Mouse (Mus musculus) limb, embryonic 14.5 days (tissue): ENCODE data around the gene Tmcc3. TPM values are rescaled to one million over a fixed set of nuclear protein-coding genes. Genes with fewer than 3 reads are reported as not detected.

ENCODE experiments used
- ATAC-seq: fragments of 200-750 bp; cut with Nextera tagmentation; 2 replicates; pipeline ENCODE4 v1.8.0; 2017; ENCODE audit warnings: low read depth, moderate number of reproducible peaks, moderate TSS enrichment; ENCODE audit not compliant: low FRiP score
- DNase-seq: peaks from one replicate; pipeline ENCODE4 v3.0.0-alpha.2; 2015; ENCODE audit warnings: low spot score
- H3K27ac ChIP-seq: fragments of 300-500 bp; sonication (generic); replicated peaks from 2 replicates; pipeline ENCODE4 v1.5.1; 2014; ENCODE audit warnings: low read depth, mild to moderate bottlenecking, low read length, moderate library complexity, mixed read lengths
- H3K27me3 ChIP-seq: fragments of 300-500 bp; sonication (generic); 2 replicates; pipeline ENCODE4 v1.6.1; 2014; ENCODE audit warnings: low read length, mixed read lengths; ENCODE audit not compliant: control insufficient read depth, insufficient read depth
- H3K36me3 ChIP-seq: fragments of 300-500 bp; sonication (generic); 2 replicates; pipeline ENCODE4 v1.6.1; 2014; ENCODE audit warnings: mild to moderate bottlenecking, low read length, moderate library complexity, mixed read lengths; ENCODE audit not compliant: control insufficient read depth, insufficient read depth
- H3K4me1 ChIP-seq: fragments of 300-500 bp; sonication (generic); 2 replicates; pipeline ENCODE4 v1.6.1; 2014; ENCODE audit warnings: antibody characterized with exemption, low read length, mixed read lengths; ENCODE audit not compliant: control insufficient read depth, insufficient read depth
- H3K4me2 ChIP-seq: fragments of 300-500 bp; sonication (generic); replicated peaks from 2 replicates; pipeline ENCODE4 v1.6.1; 2014; ENCODE audit warnings: low read depth, mild to moderate bottlenecking, low read length, moderate library complexity; ENCODE audit not compliant: severe bottlenecking
- H3K4me3 ChIP-seq: fragments of 300-500 bp; sonication (generic); replicated peaks from 2 replicates; pipeline ENCODE4 v1.5.1; 2014; ENCODE audit warnings: low read length
- H3K9ac ChIP-seq: fragments of 300-500 bp; sonication (generic); 2 replicates; pipeline ENCODE4 v1.6.1; 2014; ENCODE audit warnings: mild to moderate bottlenecking, low read depth, low read length, moderate library complexity; ENCODE audit not compliant: severe bottlenecking
- H3K9me3 ChIP-seq: fragments of 300-500 bp; sonication (generic); 2 replicates; pipeline ENCODE4 v1.6.1; 2016; ENCODE audit warnings: low read length; ENCODE audit not compliant: control insufficient read depth
- POLR2A ChIP-seq: fragments of 200-500 bp; IDR thresholded peaks from 2 replicates; pipeline ENCODE4 v1.8.0; 2012; ENCODE audit warnings: inconsistent platforms, mild to moderate bottlenecking, moderate library complexity, borderline replicate concordance; ENCODE audit not compliant: insufficient read depth, insufficient read length; ENCODE audit errors: extremely low read depth
- WGBS: fragments of 180-500 bp; shearing (Covaris S2); extraction: QIAGEN DNeasy Blood & Tissue Kit; methylation state at CpG from one replicate; pipeline ENCODE4 v1.1.7; 2014; 5-methylcytosine and 5-hydroxymethylcytosine counted together
- polyA plus RNA-seq, 2 experiments: library from polyadenylated mRNA; depleted of rRNA in 1 of 2; stranded (reverse) in 1 of 2; unstranded in 1 of 2; fragments of >200 nt; fragmentation: Nextera tagmentation in 1 of 2; extraction: Ambion mirVana in 1 of 2; gene quantifications; 2 replicates each; pipeline versions ENCODE4 v1.2.1 to v1.2.3; 2012 to 2014

Gene Tmcc3
- polyA plus RNA-seq, 2 experiments = 10.5 to 18.2 TPM

DNA sequence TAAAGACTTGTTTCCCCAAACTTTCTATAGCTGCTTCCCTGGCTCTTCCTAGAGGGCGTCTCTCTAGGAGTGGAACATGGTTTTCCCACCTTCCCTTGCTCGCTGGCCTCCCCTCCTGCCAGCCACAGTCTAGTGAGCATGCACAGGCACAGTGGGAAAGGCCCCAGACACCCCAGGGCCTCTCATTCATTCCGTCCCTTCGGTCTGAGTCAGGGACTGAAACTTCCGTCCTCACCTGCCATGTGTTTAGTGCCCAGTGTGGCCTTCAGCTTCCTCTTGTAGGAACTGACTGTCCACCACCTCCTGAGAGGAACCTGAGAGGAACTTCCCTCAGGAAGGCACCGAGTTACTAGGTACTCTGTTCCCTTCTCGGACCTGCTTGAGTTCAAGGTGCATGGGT is 257.1 kb downstream of the Tmcc3 start:
- no peak overlapping the region for H3K27ac ChIP-seq
- no peak overlapping the region for H3K4me3 ChIP-seq
- H3K4me2 ChIP-seq = no peak overlapping the region
- TF ChIP-seq POLR2A = no peak
- H3K4me1 ChIP-seq = peaks cover 4% of the 10 kb centered on the region; the same call in 1 of the 2 replicates
- DNase-seq (no peak), ATAC-seq (no peak)
- H3K27me3 ChIP-seq = no peaks in the 10 kb centered on the region
- H3K36me3 ChIP-seq = no peaks in the 10 kb centered on the region
- no peaks in the 10 kb centered on the region for H3K9me3 ChIP-seq
- no peak overlapping the region for H3K9ac ChIP-seq
- 83% methylated on average over 7 of the region's 7 CpGs for WGBS

DNA sequence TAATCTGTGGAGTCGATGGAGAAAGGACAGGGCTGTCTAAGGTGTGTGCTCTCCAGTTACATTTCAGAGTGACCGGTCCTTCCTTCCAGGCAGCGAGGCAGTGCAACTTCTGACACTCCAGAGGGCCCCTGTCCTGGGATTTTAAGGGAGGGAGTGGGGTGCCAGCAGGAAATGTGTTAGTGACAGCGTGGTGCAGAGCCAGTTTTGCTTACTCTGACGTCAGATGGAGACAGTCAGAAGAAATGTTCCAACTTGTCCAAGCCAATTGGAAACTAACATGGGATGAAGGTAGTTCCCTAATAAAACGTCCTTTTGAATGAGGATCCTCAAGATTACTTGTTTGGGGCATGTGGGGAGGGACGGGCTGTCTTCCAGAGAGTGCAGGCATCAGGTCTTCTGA is 258.0 kb downstream of the Tmcc3 start:
- peaks cover 4% of the 10 kb centered on the region; the same call in 1 of the 2 replicates for H3K4me1 ChIP-seq
- H3K9me3 ChIP-seq = no peaks in the 10 kb centered on the region
- H3K9ac ChIP-seq = no peak overlapping the region
- no peaks in the 10 kb centered on the region for H3K27me3 ChIP-seq
- H3K4me2 ChIP-seq = no peak overlapping the region
- 74% methylated on average over 7 of the region's 7 CpGs for WGBS
- H3K4me3 ChIP-seq = no peak overlapping the region
- ATAC-seq (no peak), DNase-seq (no peak)
- no peak for TF ChIP-seq POLR2A
- no peak overlapping the region for H3K27ac ChIP-seq
- no peaks in the 10 kb centered on the region for H3K36me3 ChIP-seq

DNA sequence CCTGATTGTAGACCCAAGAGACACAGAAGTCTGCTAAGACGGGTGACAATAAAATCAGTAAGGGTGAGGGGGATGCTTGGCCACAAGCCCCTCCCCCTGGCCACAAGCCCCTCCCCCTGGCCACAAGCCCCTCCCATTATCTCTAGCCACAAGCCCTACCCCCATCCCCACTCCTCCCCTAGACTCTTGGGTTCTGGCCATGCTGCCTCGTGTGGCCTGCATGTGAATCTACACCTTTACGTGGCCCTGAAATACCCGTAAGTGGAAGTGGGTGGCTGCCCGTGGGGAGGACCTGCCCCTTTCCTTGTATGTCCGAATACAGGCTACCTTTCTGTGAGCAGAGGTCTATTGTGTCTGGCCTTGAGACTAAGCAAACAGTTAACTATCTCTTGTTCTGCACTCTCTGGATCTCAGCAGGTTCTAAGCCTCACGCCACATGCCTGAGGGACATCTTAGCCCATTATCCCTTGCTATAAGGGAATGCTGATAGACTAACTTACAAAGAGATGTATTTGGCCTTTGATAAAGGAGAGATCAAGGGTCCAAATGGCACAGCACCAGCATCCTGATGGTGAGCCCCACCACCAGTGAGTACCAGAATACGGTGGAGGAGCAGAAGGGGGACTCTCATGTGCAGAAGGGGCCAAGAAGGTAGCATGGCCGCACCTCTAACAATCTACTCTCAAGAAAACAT is 260.3 kb downstream of the Tmcc3 start:
- H3K36me3 ChIP-seq = no peaks in the 10 kb centered on the region
- DNase-seq (no peak), ATAC-seq (no peak)
- no peak overlapping the region for H3K4me2 ChIP-seq
- no peak overlapping the region for H3K4me3 ChIP-seq
- H3K9ac ChIP-seq = no peak overlapping the region
- no peak overlapping the region for H3K27ac ChIP-seq
- peaks cover 7% of the 10 kb centered on the region; the same call in 1 of the 2 replicates for H3K4me1 ChIP-seq
- no peaks in the 10 kb centered on the region for H3K27me3 ChIP-seq
- no peaks in the 10 kb centered on the region for H3K9me3 ChIP-seq
- 91% methylated on average over 9 of the region's 9 CpGs for WGBS
- TF ChIP-seq POLR2A = no peak

DNA sequence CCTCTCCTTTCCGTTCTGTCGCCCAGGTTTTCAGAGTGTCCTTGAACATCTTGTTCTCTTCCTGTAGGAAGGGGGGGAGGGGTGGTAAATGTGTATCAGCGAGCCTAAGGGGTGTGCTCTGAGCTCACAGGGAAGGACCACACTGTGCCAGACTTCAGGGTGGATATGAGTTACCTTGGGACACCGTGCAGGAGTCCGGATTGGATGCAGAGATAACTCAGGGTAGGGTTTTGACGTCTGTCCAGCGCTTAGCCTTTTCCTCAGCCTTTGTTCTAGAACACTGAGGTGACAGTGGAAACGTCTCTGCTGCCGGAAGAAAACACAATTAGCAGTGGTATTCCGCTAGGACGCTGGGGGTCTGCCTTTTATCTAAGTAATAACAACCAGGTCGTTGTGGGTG is 261.0 kb downstream of the Tmcc3 start:
- Histone ChIP-seq H3K4me1 (peaks cover 7% of the 10 kb centered on the region; the same call in 1 of the 2 replicates), H3K4me2 (no peak overlapping the region), H3K4me3 (no peak overlapping the region), H3K9me3 (no peaks in the 10 kb centered on the region), H3K27ac (no peak overlapping the region), H3K9ac (no peak overlapping the region), H3K27me3 (no peaks in the 10 kb centered on the region), H3K36me3 (no peaks in the 10 kb centered on the region)
- WGBS = 57% methylated on average over 12 of the region's 12 CpGs
- DNase-seq (no peak), ATAC-seq (no peak)
- TF ChIP-seq POLR2A = no peak

DNA sequence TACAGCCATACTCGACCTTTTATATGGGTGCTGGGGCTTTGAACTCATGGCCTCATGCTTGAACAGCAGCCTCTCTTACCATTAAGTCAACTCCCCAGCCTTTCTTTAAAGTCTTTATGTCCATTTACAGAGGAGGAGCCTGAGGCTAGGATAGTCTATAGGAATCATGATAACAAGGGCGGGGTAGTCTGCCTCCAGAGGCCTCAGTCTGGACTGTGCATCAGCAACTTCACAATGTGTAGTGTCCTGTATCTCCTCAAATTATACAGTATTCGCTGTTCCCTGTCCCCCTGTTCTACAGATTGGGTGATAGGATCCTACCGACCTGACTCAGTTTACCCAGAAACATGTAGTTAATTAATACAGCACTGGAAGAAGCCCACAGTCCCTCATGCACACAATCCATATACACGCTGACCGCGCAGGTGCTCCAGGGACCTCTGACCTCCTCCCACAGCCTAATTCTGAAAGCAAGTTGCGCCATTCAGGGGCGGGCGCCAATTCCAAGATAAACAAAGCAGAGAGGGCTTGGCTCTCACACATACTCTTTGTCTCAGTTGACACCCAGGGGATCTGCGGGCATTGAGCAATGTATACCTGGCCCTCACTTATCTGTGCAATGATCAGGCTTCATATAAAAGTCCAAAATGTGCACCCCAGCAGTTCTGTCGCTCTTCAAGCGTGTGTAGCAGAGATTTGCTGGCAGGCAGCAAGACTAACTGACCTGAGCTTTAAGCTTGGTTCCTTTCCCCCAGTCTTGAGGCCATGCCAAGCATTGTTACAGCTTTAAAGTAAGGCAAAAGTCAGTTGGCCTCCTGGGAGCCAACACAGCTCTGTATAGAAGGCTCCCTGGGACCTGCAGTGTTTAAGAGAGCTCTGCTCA is 262.9 kb downstream of the Tmcc3 start:
- Histone ChIP-seq H3K27ac (no peak overlapping the region), H3K9me3 (no peaks in the 10 kb centered on the region), H3K27me3 (no peaks in the 10 kb centered on the region), H3K9ac (no peak overlapping the region), H3K4me2 (no peak overlapping the region), H3K4me1 (peaks cover 7% of the 10 kb centered on the region; the same call in 1 of the 2 replicates), H3K4me3 (no peak overlapping the region), H3K36me3 (peaks cover 5% of the 10 kb centered on the region; the same call in 1 of the 2 replicates)
- ATAC-seq (no peak), DNase-seq (no peak)
- TF ChIP-seq POLR2A = no peak
- 83% methylated on average over 13 of the region's 13 CpGs for WGBS
